Mouse (Mus musculus): Measurements from ENCODE around the gene E130308A19Rik. TPM values are rescaled to one million over a fixed set of nuclear protein-coding genes. Genes with fewer than 3 reads are reported as not detected.

E130308A19Rik gene
- polyA plus RNA-seq (2012; rRNA removed): 17.0 and 17.8 TPM in 2 replicates

DNA sequence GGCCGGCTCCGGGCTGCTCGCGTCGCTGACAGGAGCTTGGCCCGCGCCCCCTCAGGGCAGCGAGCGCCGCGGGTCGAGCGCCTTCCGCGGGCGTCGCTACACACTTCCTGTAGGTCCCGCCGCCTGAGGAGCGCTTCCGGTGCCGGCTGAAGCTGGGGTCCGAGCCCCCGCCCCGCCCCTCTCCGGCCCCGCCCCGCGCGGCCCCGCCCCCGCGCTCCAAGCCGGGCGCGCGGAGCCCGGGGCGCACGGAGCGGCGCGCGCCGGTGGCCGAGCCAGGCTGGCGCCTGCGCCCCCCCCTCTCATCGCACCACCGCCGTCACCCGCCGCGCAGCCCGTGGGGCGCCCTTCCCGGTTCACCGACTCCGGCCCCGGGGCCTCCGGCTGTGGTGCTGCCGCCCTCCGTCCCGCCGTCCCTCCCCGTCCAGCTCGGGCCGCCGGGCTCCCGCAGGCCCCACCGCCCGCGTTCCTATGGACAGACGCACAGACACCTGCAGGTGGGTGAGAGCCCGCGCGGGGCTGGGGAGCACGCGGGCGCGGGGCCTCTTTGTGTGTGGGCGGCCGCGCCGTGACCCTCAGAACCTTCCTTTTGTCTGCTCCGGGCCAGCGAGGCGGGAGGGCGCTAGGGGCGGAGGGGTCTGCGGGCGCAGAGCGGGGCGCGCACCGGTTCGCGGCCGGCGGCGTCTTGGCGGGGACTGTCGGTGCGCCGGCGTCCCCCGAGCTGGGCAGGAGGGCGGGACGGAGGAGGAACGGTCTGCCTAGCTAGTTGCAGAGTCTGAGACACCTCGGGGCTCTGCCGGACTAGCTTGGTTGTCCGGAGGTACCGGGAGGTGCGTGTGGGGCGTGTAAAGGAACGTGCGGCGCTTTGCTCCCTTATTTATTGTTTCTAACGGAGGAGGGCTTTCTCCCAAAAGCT, at the start of gene E130308A19Rik:
E130308A19Rik (plus strand) TSS at position 214 of the 913 bp plus-strand sequence.

DNA sequence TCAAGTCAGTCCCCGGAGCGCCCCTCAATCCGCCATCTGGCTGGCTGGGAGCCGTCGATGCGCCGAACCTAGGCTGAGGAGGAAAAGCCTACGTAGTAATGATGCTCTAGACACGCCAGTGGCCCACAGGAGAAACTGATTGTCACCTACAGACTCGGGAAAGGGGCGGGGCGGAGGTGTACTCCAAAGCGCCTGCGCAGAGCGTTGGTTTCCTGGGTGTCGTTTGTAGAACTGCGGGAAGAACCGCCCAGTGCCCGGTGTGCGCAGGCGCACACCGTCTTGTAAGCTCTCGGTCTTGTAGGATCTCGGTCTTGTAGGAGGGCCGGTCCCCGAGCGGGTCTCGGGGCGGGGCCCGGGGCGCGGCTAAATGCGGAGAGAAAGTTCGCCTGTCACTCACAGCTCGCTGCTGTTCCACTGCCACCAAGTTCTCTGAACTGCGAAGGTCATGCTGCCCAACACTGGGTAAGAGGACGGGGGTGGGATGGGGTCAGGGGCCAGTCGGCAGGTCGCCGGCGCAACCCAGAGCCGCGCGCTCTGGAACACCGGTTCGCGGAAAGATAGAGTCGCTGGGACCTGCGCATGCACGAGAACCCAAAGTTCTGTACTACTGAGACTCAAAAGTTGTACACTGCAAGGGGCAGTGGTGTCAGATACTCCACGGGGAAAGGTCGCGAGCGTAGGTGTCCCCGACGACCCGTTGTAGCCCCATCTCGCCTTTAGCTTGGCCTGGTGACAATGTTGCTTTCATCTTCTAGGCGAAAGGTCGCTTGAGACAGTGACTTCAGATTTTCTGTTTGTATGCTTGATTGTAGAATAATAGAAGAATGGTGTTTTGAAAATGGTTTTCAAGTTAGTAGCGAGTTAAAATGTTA, 44.5 kb upstream of the E130308A19Rik start, which contains the start of gene Hsdl2:
Hsdl2 (plus strand) TSS at position 250 of the 872 bp plus-strand sequence.

GRCm38 (mm10) chr4:59801489-59801888, 175.5 kb downstream of the E130308A19Rik start, which contains the start of gene Inip:
TSS of gene Inip (minus strand) at chr4:59801589.

DNA sequence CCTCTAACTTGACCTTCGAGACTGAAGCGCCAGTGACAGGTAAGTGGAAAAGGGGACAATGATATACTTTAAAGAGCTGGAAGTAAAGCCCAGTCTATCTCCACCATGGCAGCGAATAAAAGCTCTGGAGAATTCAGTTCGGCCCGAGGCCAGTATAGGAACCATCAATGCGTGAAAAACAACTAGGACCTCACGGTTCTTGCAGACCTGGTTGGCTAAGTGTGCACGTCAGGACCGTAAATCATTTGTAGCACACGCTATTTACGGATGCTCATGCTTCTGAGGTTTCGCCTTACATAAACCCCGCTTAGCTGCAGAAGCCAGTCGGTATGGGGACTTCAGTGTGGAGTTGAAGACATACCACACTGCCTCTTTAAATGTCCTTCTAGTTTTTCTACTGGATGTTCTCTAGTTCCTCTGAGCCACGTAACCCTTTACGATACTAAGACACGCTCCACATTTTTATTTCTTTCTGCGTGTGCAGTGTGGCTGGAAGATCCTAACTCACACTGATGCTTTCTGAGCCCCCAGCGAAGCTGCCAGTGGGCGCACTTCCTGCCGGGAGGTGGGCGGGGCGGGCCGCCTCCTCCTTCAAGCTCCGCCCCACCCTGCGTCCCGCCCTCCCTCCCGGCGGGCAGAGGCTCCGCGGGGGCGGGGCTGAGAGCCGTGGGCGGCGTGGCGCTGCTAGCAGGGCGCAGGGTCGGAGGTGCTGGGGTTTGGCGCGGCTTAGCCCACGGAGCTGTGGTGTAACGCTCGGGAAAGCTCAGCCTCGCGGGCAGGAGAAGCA, 179.4 kb downstream of the E130308A19Rik start, which contains the start of gene Snx30:
Snx30 (plus strand) TSS at position 660 of the 787 bp plus-strand sequence.

Other genes with a start within 250 kb of the E130308A19Rik start
- gene Susd1, start 187.6 kb upstream of the E130308A19Rik start, polyA plus RNA-seq (2012; rRNA removed): 3.1 and 4.1 TPM in 2 replicates
- 13.0 and 15.6 TPM in 2 replicates for gene Ptbp3, start 76.8 kb upstream of the E130308A19Rik start, polyA plus RNA-seq (2012; rRNA removed)
- gene Hsdl2, start 44.6 kb upstream of the E130308A19Rik start, polyA plus RNA-seq (2012; rRNA removed): 20.7 and 22.2 TPM in 2 replicates
- gene Inip, start 175.4 kb downstream of the E130308A19Rik start, polyA plus RNA-seq (2012; rRNA removed): 27.5 and 33.3 TPM in 2 replicates
- gene Snx30, start 179.6 kb downstream of the E130308A19Rik start, polyA plus RNA-seq (2012; rRNA removed): 10.3 and 11.3 TPM in 2 replicates

Data from central nervous system, embryonic 14 days (tissue).